In genomic region chr11:23149556-23150244, GRCm38 (mm10) we compare ENCODE assay signal across 7 mouse cellular contexts.
DNase-seq lines count a peak whose midpoint lies in the region; ATAC-seq and TF ChIP-seq lines count a peak whose summit lies in the region.

No protein-coding gene starts in this region.

- H3K27ac ChIP-seq in lung, embryonic 14.5 days (ENCODE audit: low read depth), result no peak overlapping the region
- H3K27ac ChIP-seq in intestine, postnatal 0 days (ENCODE audit: low read depth, low read length), result no peak overlapping the region
- no peak overlapping the region for H3K27ac ChIP-seq in midbrain, postnatal 0 days (ENCODE audit: low read depth, low read length)

- H3K4me2 ChIP-seq in lung, embryonic 14.5 days, result no peak overlapping the region
- no peak overlapping the region for H3K4me2 ChIP-seq in intestine, postnatal 0 days (replicated peaks; ENCODE audit: low read depth)
- H3K4me2 ChIP-seq in midbrain, postnatal 0 days (ENCODE audit: low read depth, low read length, poor library complexity, severe bottlenecking), result no peak overlapping the region

- intact Hi-C loops in left cerebral cortex, postnatal 36 days (cut with DNase I), result loop anchor here (5.0 kb wide), 2 partner anchors 108 to 123 kb away; partner anchors contain the start of gene Xpo1

- 62% methylated on average over 5 of the region's 5 CpGs for WGBS in lung, embryonic 14.5 days
- WGBS in lung, adult 2 months, result 71% methylated on average over 5 of the region's 5 CpGs
- WGBS in intestine, postnatal 0 days, result 72% methylated on average over 5 of the region's 5 CpGs
- WGBS in midbrain, postnatal 0 days, result 70% methylated on average over 5 of the region's 5 CpGs

- H3K9me3 ChIP-seq in lung, embryonic 14.5 days (ENCODE audit: low read depth, low read length), result no peaks in the 10 kb centered on the region
- H3K9me3 ChIP-seq in intestine, postnatal 0 days (ENCODE audit: control insufficient read depth), result no peaks in the 10 kb centered on the region
- no peaks in the 10 kb centered on the region for H3K9me3 ChIP-seq in midbrain, postnatal 0 days (ENCODE audit: low read length)

- TF ChIP-seq POLR2A in lung, adult 2 months (IDR thresholded peaks at IDR 0.05; ENCODE audit: borderline replicate concordance, extremely low read depth, low read depth, low read length), result no peak

- H3K4me3 ChIP-seq in lung, embryonic 14.5 days (ENCODE audit: low read depth, low read length), result no peak overlapping the region
- H3K4me3 ChIP-seq in lung, adult 2 months (replicated peaks; ENCODE audit: extremely low read depth, low read depth, low read length), result no peak overlapping the region
- no peak overlapping the region for H3K4me3 ChIP-seq in intestine, postnatal 0 days (ENCODE audit: low read depth, low read length)
- no peak overlapping the region for H3K4me3 ChIP-seq in midbrain, postnatal 0 days (ENCODE audit: low read depth, low read length)

- H3K27me3 ChIP-seq in lung, embryonic 14.5 days (ENCODE audit: insufficient read depth, low read length), result no peaks in the 10 kb centered on the region
- no peaks in the 10 kb centered on the region for H3K27me3 ChIP-seq in intestine, postnatal 0 days (replicated peaks; ENCODE audit: control insufficient read depth, insufficient read depth, low read length)
- no peaks in the 10 kb centered on the region for H3K27me3 ChIP-seq in midbrain, postnatal 0 days (ENCODE audit: insufficient read depth, low read length)

- DNase-seq in lung, embryonic 14.5 days, result peak; percentile 88
- DNase-seq in lung, adult 2 months, result no peak
- DNase-seq in R1 (ENCODE audit: low read depth, low spot score), result peak; percentile 78
- peak; percentile 54 for DNase-seq in embryo, embryonic 11.5 days (ENCODE audit: low read depth, low spot score)
- peak; percentile 82 for DNase-seq in midbrain, postnatal 0 days (ENCODE audit: low spot score)
- no peak for DNase-seq in left cerebral cortex, postnatal 36 days (ENCODE audit: low spot score in 2 of 2)

- ATAC-seq in lung, embryonic 14.5 days (ENCODE audit: insufficient read depth), result peak; percentile 60; the same call in 1 of the 2 replicates
- no peak for ATAC-seq in intestine, postnatal 0 days
- ATAC-seq in midbrain, postnatal 0 days (ENCODE audit: low FRiP score), result no peak

- peak; percentile 75 for TF ChIP-seq CTCF in lung, embryonic 14.5 days (IDR thresholded peaks at IDR 0.05; ENCODE audit: low read depth)
- no peak for TF ChIP-seq CTCF in lung, adult 2 months (IDR thresholded peaks at IDR 0.05; ENCODE audit: insufficient read depth, low read length)
- peak; percentile 78 for TF ChIP-seq CTCF in intestine, postnatal 0 days (IDR thresholded peaks at IDR 0.05; ENCODE audit: low read depth)
- peak; percentile 73 for TF ChIP-seq CTCF in midbrain, postnatal 0 days (IDR thresholded peaks at IDR 0.05)

- H3K36me3 ChIP-seq in lung, embryonic 14.5 days (ENCODE audit: insufficient read depth), result no peaks in the 10 kb centered on the region
- no peaks in the 10 kb centered on the region for H3K36me3 ChIP-seq in intestine, postnatal 0 days (ENCODE audit: control insufficient read depth, insufficient read depth)
- no peaks in the 10 kb centered on the region for H3K36me3 ChIP-seq in midbrain, postnatal 0 days (ENCODE audit: insufficient read depth, low read length)

- no peaks in the 10 kb centered on the region for H3K4me1 ChIP-seq in lung, embryonic 14.5 days (ENCODE audit: insufficient read depth)
- H3K4me1 ChIP-seq in lung, adult 2 months (ENCODE audit: control insufficient read depth, insufficient read depth, low read length), result no peaks in the 10 kb centered on the region
- H3K4me1 ChIP-seq in intestine, postnatal 0 days (replicated peaks; ENCODE audit: control insufficient read depth, insufficient read depth, low read length), result no peaks in the 10 kb centered on the region
- no peaks in the 10 kb centered on the region for H3K4me1 ChIP-seq in midbrain, postnatal 0 days (ENCODE audit: insufficient read depth, low read length)

- no peak overlapping the region for H3K9ac ChIP-seq in lung, embryonic 14.5 days
- no peak overlapping the region for H3K9ac ChIP-seq in intestine, postnatal 0 days (ENCODE audit: low read depth, low read length)
- no peak overlapping the region for H3K9ac ChIP-seq in midbrain, postnatal 0 days (replicated peaks; ENCODE audit: low read length, poor library complexity, severe bottlenecking)

Comparison
In these comparisons a context has a peak if more than half of its experiments do, and no peak if none do; other contexts are left out.
1. DNase-seq: peak in lung, embryonic 14.5 days (single experiment), R1 (single experiment), embryo, embryonic 11.5 days (single experiment) and midbrain, postnatal 0 days (single experiment); none in lung, adult 2 months (single experiment) and left cerebral cortex, postnatal 36 days (0 of 2).